Mouse (Mus musculus): Measurements from ENCODE around the gene Prmt8. TPM values are rescaled to one million over a fixed set of nuclear protein-coding genes. Genes with fewer than 3 reads are reported as not detected.

Prmt8 gene
- polyA plus RNA-seq (2015; fragmentation: Nextera tagmentation; extraction: Ambion mirVana), result 0.14 TPM in 1 of 2 replicates, not detected in the other

GRCm38 (mm10) chr6:127769275-127770156 is at the start of gene Prmt8:
Gene Prmt8, minus strand, starts transcription at chr6:127769472.
- Histone ChIP-seq H3K27ac (ENCODE audit: low read length) (no peak within 1 kb of the TSS), H3K9ac (ENCODE audit: low read length) (no peak within 1 kb of the TSS), H3K9me3 (replicated peaks; ENCODE audit: control insufficient read depth, low read length) (no peaks in the 10 kb centered on the region), H3K36me3 (ENCODE audit: control insufficient read depth, insufficient read depth, low read length) (no peaks in the 10 kb centered on the region), H3K27me3 (ENCODE audit: control insufficient read depth, insufficient read depth, low read length) (peaks cover 72% of the 10 kb centered on the region), H3K4me1 (ENCODE audit: control insufficient read depth, insufficient read depth, low read length) (no peaks in the 10 kb centered on the region), H3K4me2 (ENCODE audit: low read depth, low read length) (peak within 1 kb of the TSS; percentile 47), H3K4me3 (replicated peaks; ENCODE audit: low read length) (peak within 1 kb of the TSS; percentile 34)
- no peak for ATAC-seq (ENCODE audit: insufficient read depth, low FRiP score)
- 1% methylated on average over 41 of the region's 42 CpGs for WGBS

GRCm38 (mm10) chr6:127803046-127803729 is 33.9 kb upstream of the Prmt8 start:
- Histone ChIP-seq H3K9ac (ENCODE audit: low read length) (no peak overlapping the region), H3K4me3 (replicated peaks; ENCODE audit: low read length) (no peak overlapping the region), H3K4me1 (ENCODE audit: control insufficient read depth, insufficient read depth, low read length) (no peaks in the 10 kb centered on the region), H3K9me3 (replicated peaks; ENCODE audit: control insufficient read depth, low read length) (no peaks in the 10 kb centered on the region), H3K36me3 (ENCODE audit: control insufficient read depth, insufficient read depth, low read length) (no peaks in the 10 kb centered on the region), H3K27ac (ENCODE audit: low read length) (no peak overlapping the region), H3K27me3 (ENCODE audit: control insufficient read depth, insufficient read depth, low read length) (no peaks in the 10 kb centered on the region), H3K4me2 (ENCODE audit: low read depth, low read length) (no peak overlapping the region)
- 66% methylated on average over 9 of the region's 9 CpGs for WGBS
- ATAC-seq (ENCODE audit: insufficient read depth, low FRiP score), result no peak

GRCm38 (mm10) chr6:127802211-127802610 is 32.9 kb upstream of the Prmt8 start:
- Histone ChIP-seq H3K4me3 (replicated peaks; ENCODE audit: low read length) (no peak overlapping the region), H3K27me3 (ENCODE audit: control insufficient read depth, insufficient read depth, low read length) (no peaks in the 10 kb centered on the region), H3K36me3 (ENCODE audit: control insufficient read depth, insufficient read depth, low read length) (no peaks in the 10 kb centered on the region), H3K4me1 (ENCODE audit: control insufficient read depth, insufficient read depth, low read length) (no peaks in the 10 kb centered on the region), H3K4me2 (ENCODE audit: low read depth, low read length) (no peak overlapping the region), H3K27ac (ENCODE audit: low read length) (no peak overlapping the region), H3K9ac (ENCODE audit: low read length) (no peak overlapping the region), H3K9me3 (replicated peaks; ENCODE audit: control insufficient read depth, low read length) (no peaks in the 10 kb centered on the region)
- no peak for ATAC-seq (ENCODE audit: insufficient read depth, low FRiP score)
- 67% methylated on average over 12 of the region's 12 CpGs for WGBS

GRCm38 (mm10) chr6:127790023-127790422 is 20.8 kb upstream of the Prmt8 start:
- Histone ChIP-seq H3K27me3 (ENCODE audit: control insufficient read depth, insufficient read depth, low read length) (no peaks in the 10 kb centered on the region), H3K9ac (ENCODE audit: low read length) (no peak overlapping the region), H3K27ac (ENCODE audit: low read length) (no peak overlapping the region), H3K36me3 (ENCODE audit: control insufficient read depth, insufficient read depth, low read length) (no peaks in the 10 kb centered on the region), H3K9me3 (replicated peaks; ENCODE audit: control insufficient read depth, low read length) (no peaks in the 10 kb centered on the region), H3K4me1 (ENCODE audit: control insufficient read depth, insufficient read depth, low read length) (no peaks in the 10 kb centered on the region), H3K4me3 (replicated peaks; ENCODE audit: low read length) (no peak overlapping the region), H3K4me2 (ENCODE audit: low read depth, low read length) (no peak overlapping the region)
- 62% methylated on average over 13 of the region's 13 CpGs for WGBS
- ATAC-seq (ENCODE audit: insufficient read depth, low FRiP score), result no peak

- WGBS, result 33% methylated on average over 4 of the region's 4 CpGs
- no peak overlapping the region for H3K27ac ChIP-seq (ENCODE audit: low read length)
- H3K4me2 ChIP-seq (ENCODE audit: low read depth, low read length), result no peak overlapping the region
- no peaks in the 10 kb centered on the region for H3K4me1 ChIP-seq (ENCODE audit: control insufficient read depth, insufficient read depth, low read length)
- no peak overlapping the region for H3K4me3 ChIP-seq (replicated peaks; ENCODE audit: low read length)
- no peaks in the 10 kb centered on the region for H3K9me3 ChIP-seq (replicated peaks; ENCODE audit: control insufficient read depth, low read length)
- no peak overlapping the region for H3K9ac ChIP-seq (ENCODE audit: low read length)
- ATAC-seq (ENCODE audit: insufficient read depth, low FRiP score), result no peak
- no peaks in the 10 kb centered on the region for H3K36me3 ChIP-seq (ENCODE audit: control insufficient read depth, insufficient read depth, low read length)
- H3K27me3 ChIP-seq (ENCODE audit: control insufficient read depth, insufficient read depth, low read length), result peaks cover 66% of the 10 kb centered on the region
Measured at GRCm38 (mm10) chr6:127770806-127771205, 1.5 kb upstream of the Prmt8 start.

- H3K27me3 ChIP-seq (ENCODE audit: control insufficient read depth, insufficient read depth, low read length), result peaks cover 72% of the 10 kb centered on the region
- no peak overlapping the region for H3K27ac ChIP-seq (ENCODE audit: low read length)
- peak overlapping the region; percentile 47 for H3K4me2 ChIP-seq (ENCODE audit: low read depth, low read length)
- no peaks in the 10 kb centered on the region for H3K4me1 ChIP-seq (ENCODE audit: control insufficient read depth, insufficient read depth, low read length)
- H3K36me3 ChIP-seq (ENCODE audit: control insufficient read depth, insufficient read depth, low read length), result no peaks in the 10 kb centered on the region
- 1% methylated on average over 59 of the region's 64 CpGs for WGBS
- no peaks in the 10 kb centered on the region for H3K9me3 ChIP-seq (replicated peaks; ENCODE audit: control insufficient read depth, low read length)
- peak overlapping the region; percentile 34 for H3K4me3 ChIP-seq (replicated peaks; ENCODE audit: low read length)
- H3K9ac ChIP-seq (ENCODE audit: low read length), result no peak overlapping the region
- ATAC-seq (ENCODE audit: insufficient read depth, low FRiP score), result no peak
Measured at GRCm38 (mm10) chr6:127768621-127769274, 524 bp downstream of the Prmt8 start.

- H3K4me2 ChIP-seq (ENCODE audit: low read depth, low read length), result peak overlapping the region; percentile 40
- H3K27ac ChIP-seq (ENCODE audit: low read length), result no peak overlapping the region
- ATAC-seq (ENCODE audit: insufficient read depth, low FRiP score), result peak; percentile 69
- H3K27me3 ChIP-seq (ENCODE audit: control insufficient read depth, insufficient read depth, low read length), result peaks cover 72% of the 10 kb centered on the region
- no peaks in the 10 kb centered on the region for H3K9me3 ChIP-seq (replicated peaks; ENCODE audit: control insufficient read depth, low read length)
- no peaks in the 10 kb centered on the region for H3K4me1 ChIP-seq (ENCODE audit: control insufficient read depth, insufficient read depth, low read length)
- H3K4me3 ChIP-seq (replicated peaks; ENCODE audit: low read length), result peak overlapping the region; percentile 26
- no peak overlapping the region for H3K9ac ChIP-seq (ENCODE audit: low read length)
- no peaks in the 10 kb centered on the region for H3K36me3 ChIP-seq (ENCODE audit: control insufficient read depth, insufficient read depth, low read length)
- under 1% methylated on average over 49 of the region's 49 CpGs for WGBS
Measured at GRCm38 (mm10) chr6:127767706-127768493, 1.4 kb downstream of the Prmt8 start.

GRCm38 (mm10) chr6:127767201-127767705 is 2.0 kb downstream of the Prmt8 start:
- no peak for ATAC-seq (ENCODE audit: insufficient read depth, low FRiP score)
- peak overlapping the region; percentile 26 for H3K4me3 ChIP-seq (replicated peaks; ENCODE audit: low read length)
- H3K36me3 ChIP-seq (ENCODE audit: control insufficient read depth, insufficient read depth, low read length), result no peaks in the 10 kb centered on the region
- H3K9me3 ChIP-seq (replicated peaks; ENCODE audit: control insufficient read depth, low read length), result no peaks in the 10 kb centered on the region
- no peaks in the 10 kb centered on the region for H3K4me1 ChIP-seq (ENCODE audit: control insufficient read depth, insufficient read depth, low read length)
- H3K27ac ChIP-seq (ENCODE audit: low read length), result no peak overlapping the region
- peak overlapping the region; percentile 40 for H3K4me2 ChIP-seq (ENCODE audit: low read depth, low read length)
- 2% methylated on average over 18 of the region's 18 CpGs for WGBS
- no peak overlapping the region for H3K9ac ChIP-seq (ENCODE audit: low read length)
- H3K27me3 ChIP-seq (ENCODE audit: control insufficient read depth, insufficient read depth, low read length), result peaks cover 70% of the 10 kb centered on the region

All from stomach, embryonic 16.5 days (tissue).